8 mouse cellular contexts compared by ENCODE assay signal in genomic region chr15:78845321-78845720, GRCm38 (mm10). TPM values are rescaled to one million over a fixed set of nuclear protein-coding genes. Genes with fewer than 3 reads are reported as not detected.
DNase-seq lines count a peak whose midpoint lies in the region; ATAC-seq and TF ChIP-seq lines count a peak whose summit lies in the region.

No protein-coding gene starts in this region.

- H3K36me3 ChIP-seq in kidney, embryonic 14.5 days (ENCODE audit: control insufficient read depth, insufficient read depth, low read length): peaks cover 18% of the 10 kb centered on the region; the same call in 1 of the 2 replicates
- peaks cover 14% of the 10 kb centered on the region; the same call in 1 of the 2 replicates for H3K36me3 ChIP-seq in kidney, postnatal 0 days (ENCODE audit: insufficient read depth, low read length)
- no peaks in the 10 kb centered on the region for H3K36me3 ChIP-seq in neural tube, embryonic 14.5 days (ENCODE audit: control insufficient read depth, insufficient read depth, low read length)

- WGBS in kidney, embryonic 14.5 days: 65% methylated on average over 11 of the region's 11 CpGs
- 48% methylated on average over 11 of the region's 11 CpGs for WGBS in kidney, postnatal 0 days
- WGBS in neural tube, embryonic 14.5 days: 79% methylated on average over 11 of the region's 11 CpGs

- peak overlapping the region; percentile 83 for H3K4me2 ChIP-seq in kidney, embryonic 14.5 days (replicated peaks; ENCODE audit: low read depth, low read length)
- H3K4me2 ChIP-seq in kidney, postnatal 0 days (ENCODE audit: low read length): peak overlapping the region; percentile 77
- 0 out of 2 replicates have a peak overlapping the region, but pooled peaks have one; percentile 4 for H3K4me2 ChIP-seq in neural tube, embryonic 14.5 days (ENCODE audit: low read depth, low read length)

- no peak for ATAC-seq in kidney, embryonic 14.5 days (ENCODE audit: low FRiP score, low TSS enrichment)
- no peak for ATAC-seq in kidney, postnatal 0 days (replicated peaks; ENCODE audit: low FRiP score, low read depth)
- ATAC-seq in neural tube, embryonic 14.5 days (ENCODE audit: low read depth): no peak

- peak overlapping the region; percentile 16; the same call in 1 of the 2 replicates for H3K4me3 ChIP-seq in kidney, embryonic 14.5 days (ENCODE audit: low read length)
- H3K4me3 ChIP-seq in embryonic fibroblast, embryonic 13.5 days (ENCODE audit: insufficient read depth, low read length): peak overlapping the region; percentile 16
- H3K4me3 ChIP-seq in kidney, postnatal 0 days (replicated peaks; ENCODE audit: low read depth, low read length): peak overlapping the region; percentile 71; the same call in 1 of the 2 replicates
- H3K4me3 ChIP-seq in neural tube, embryonic 14.5 days (ENCODE audit: low read depth, low read length): no peak overlapping the region

- DNase-seq in kidney, adult 9 months: no peak
- no peak for DNase-seq in kidney, postnatal 0 days (ENCODE audit: low spot score)
- no peak for DNase-seq in frontal cortex, postnatal 25 days (ENCODE audit: low spot score in 2 of 2)
- no peak for DNase-seq in urinary bladder, postnatal 10 days (ENCODE audit: low spot score)
- no peak for DNase-seq in layer of hippocampus, adult 8-10 months (ENCODE audit: low spot score in 2 of 2)

- peak overlapping the region; percentile 65; the same call in 1 of the 2 replicates for H3K27ac ChIP-seq in kidney, embryonic 14.5 days (ENCODE audit: low read depth, low read length)
- H3K27ac ChIP-seq in embryonic fibroblast, embryonic 13.5 days (ENCODE audit: insufficient read depth, low read length): peak overlapping the region; percentile 20; the same call in 1 of the 2 replicates
- H3K27ac ChIP-seq in kidney, postnatal 0 days: peak overlapping the region; percentile 79
- H3K27ac ChIP-seq in neural tube, embryonic 14.5 days (ENCODE audit: low read depth, low read length): no peak overlapping the region

- peaks cover 8% of the 10 kb centered on the region; the same call in 1 of the 2 replicates for H3K27me3 ChIP-seq in kidney, embryonic 14.5 days (ENCODE audit: control insufficient read depth, insufficient read depth, low read length)
- H3K27me3 ChIP-seq in kidney, postnatal 0 days (ENCODE audit: insufficient read depth, low read length): no peaks in the 10 kb centered on the region
- peaks cover 9% of the 10 kb centered on the region for H3K27me3 ChIP-seq in neural tube, embryonic 14.5 days (ENCODE audit: control insufficient read depth, insufficient read depth, low read length)

- H3K4me1 ChIP-seq in kidney, embryonic 14.5 days (ENCODE audit: control insufficient read depth, insufficient read depth, low read length): peaks cover 39% of the 10 kb centered on the region
- H3K4me1 ChIP-seq in embryonic fibroblast, embryonic 13.5 days (ENCODE audit: control insufficient read depth, insufficient read depth, low read length): peaks cover 6% of the 10 kb centered on the region; the same call in 1 of the 2 replicates
- peaks cover 32% of the 10 kb centered on the region for H3K4me1 ChIP-seq in kidney, postnatal 0 days (replicated peaks; ENCODE audit: insufficient read depth, low read length)
- peaks cover 13% of the 10 kb centered on the region; the same call in 1 of the 2 replicates for H3K4me1 ChIP-seq in neural tube, embryonic 14.5 days (ENCODE audit: control insufficient read depth, insufficient read depth, low read length)

- peak overlapping the region; percentile 38 for H3K9ac ChIP-seq in kidney, embryonic 14.5 days (ENCODE audit: low read depth, low read length)
- H3K9ac ChIP-seq in kidney, postnatal 0 days (ENCODE audit: low read depth, low read length): peak overlapping the region; percentile 35; the same call in 1 of the 2 replicates
- H3K9ac ChIP-seq in neural tube, embryonic 14.5 days (replicated peaks; ENCODE audit: low read depth, low read length): no peak overlapping the region

- TF ChIP-seq CTCF in embryonic fibroblast, embryonic 13.5 days (IDR thresholded peaks at IDR 0.05; ENCODE audit: borderline replicate concordance, insufficient read depth, low read length): no peak
- no peak for TF ChIP-seq CTCF in kidney, postnatal 0 days (IDR thresholded peaks at IDR 0.05; ENCODE audit: low read depth)

- TF ChIP-seq POLR2A in embryonic fibroblast, embryonic 13.5 days (IDR thresholded peaks at IDR 0.05; ENCODE audit: low read depth, low read length): no peak

- no peaks in the 10 kb centered on the region for H3K9me3 ChIP-seq in kidney, embryonic 14.5 days (ENCODE audit: control insufficient read depth, low read length)
- H3K9me3 ChIP-seq in kidney, postnatal 0 days (replicated peaks; ENCODE audit: low read length): no peaks in the 10 kb centered on the region
- H3K9me3 ChIP-seq in neural tube, embryonic 14.5 days (ENCODE audit: control insufficient read depth, low read length): no peaks in the 10 kb centered on the region

RNA-seq across cellular contexts. Expression of gene Cdc42ep1, which starts 2.9 kb away (rescaled TPM):
- polyA plus RNA-seq in kidney, embryonic 14.5 days (2014; fragmentation: Nextera tagmentation; extraction: Ambion mirVana): 28.4 and 37.9 TPM in 2 replicates
- polyA plus RNA-seq in embryonic fibroblast, embryonic 13.5 days (2011; ENCODE audit: insufficient read length, low read depth, missing spikeins): 26.1 and 30.9 TPM in 2 replicates
- 51.4 and 57.1 TPM in 2 replicates for polyA plus RNA-seq in kidney, postnatal 0 days (2015; fragmentation: Nextera tagmentation; extraction: Ambion mirVana)
- polyA plus RNA-seq in neural tube, embryonic 14.5 days (2014; fragmentation: Nextera tagmentation; extraction: Ambion mirVana): 4.6 and 7.7 TPM in 2 replicates
- 10 to 100 TPM; 14.5 to 18.7 (median 16.2) TPM for total RNA-seq in layer of hippocampus, adult 8-10 months (2022)

RNA-seq across cellular contexts. Expression of gene Lgals2, which starts 10.0 kb away (rescaled TPM):
- 0.53 and 1.6 TPM in 2 replicates for polyA plus RNA-seq in kidney, embryonic 14.5 days (2014; fragmentation: Nextera tagmentation; extraction: Ambion mirVana)
- polyA plus RNA-seq in embryonic fibroblast, embryonic 13.5 days (2011; ENCODE audit: insufficient read length, low read depth, missing spikeins): not detected in 2 replicates
- polyA plus RNA-seq in kidney, postnatal 0 days (2015; fragmentation: Nextera tagmentation; extraction: Ambion mirVana): 0.91 and 1.2 TPM in 2 replicates
- polyA plus RNA-seq in neural tube, embryonic 14.5 days (2014; fragmentation: Nextera tagmentation; extraction: Ambion mirVana): not detected in 2 replicates
- not detected for total RNA-seq in layer of hippocampus, adult 8-10 months (2022)

RNA-seq across cellular contexts. Expression of gene Gga1, which starts 31.7 kb away (rescaled TPM):
- 33.9 and 44.8 TPM in 2 replicates for polyA plus RNA-seq in kidney, embryonic 14.5 days (2014; fragmentation: Nextera tagmentation; extraction: Ambion mirVana)
- 33.1 and 33.2 TPM in 2 replicates for polyA plus RNA-seq in embryonic fibroblast, embryonic 13.5 days (2011; ENCODE audit: insufficient read length, low read depth, missing spikeins)
- polyA plus RNA-seq in kidney, postnatal 0 days (2015; fragmentation: Nextera tagmentation; extraction: Ambion mirVana): 41.5 and 42.8 TPM in 2 replicates
- 31.7 and 37.1 TPM in 2 replicates for polyA plus RNA-seq in neural tube, embryonic 14.5 days (2014; fragmentation: Nextera tagmentation; extraction: Ambion mirVana)
- 10 to 100 TPM; 59.2 to 63.9 (median 62.6) TPM for total RNA-seq in layer of hippocampus, adult 8-10 months (2022)

RNA-seq across cellular contexts. Expression of gene Card10, which starts 42.5 kb away (rescaled TPM):
- polyA plus RNA-seq in kidney, embryonic 14.5 days (2014; fragmentation: Nextera tagmentation; extraction: Ambion mirVana): 6.1 and 10.2 TPM in 2 replicates
- polyA plus RNA-seq in embryonic fibroblast, embryonic 13.5 days (2011; ENCODE audit: insufficient read length, low read depth, missing spikeins): 5.9 and 6.4 TPM in 2 replicates
- 8.2 and 9.2 TPM in 2 replicates for polyA plus RNA-seq in kidney, postnatal 0 days (2015; fragmentation: Nextera tagmentation; extraction: Ambion mirVana)
- 1.8 and 2.2 TPM in 2 replicates for polyA plus RNA-seq in neural tube, embryonic 14.5 days (2014; fragmentation: Nextera tagmentation; extraction: Ambion mirVana)
- total RNA-seq in layer of hippocampus, adult 8-10 months (2022): 1 to 10 TPM; 6.6 to 8.2 (median 6.9) TPM

RNA-seq across cellular contexts. Expression of gene Gm49510, which starts 54.1 kb away (rescaled TPM):
- polyA plus RNA-seq in kidney, embryonic 14.5 days (2014; fragmentation: Nextera tagmentation; extraction: Ambion mirVana): 0.19 and 0.59 TPM in 2 replicates
- polyA plus RNA-seq in embryonic fibroblast, embryonic 13.5 days (2011; ENCODE audit: insufficient read length, low read depth, missing spikeins): 0.61 TPM in 1 of 2 replicates, not detected in the other
- 0.30 TPM in 1 of 2 replicates, not detected in the other for polyA plus RNA-seq in kidney, postnatal 0 days (2015; fragmentation: Nextera tagmentation; extraction: Ambion mirVana)
- 0.21 TPM in 1 of 2 replicates, not detected in the other for polyA plus RNA-seq in neural tube, embryonic 14.5 days (2014; fragmentation: Nextera tagmentation; extraction: Ambion mirVana)
- total RNA-seq in layer of hippocampus, adult 8-10 months (2022): 1 to 10 TPM in 1 of 4 experiments, under 1 TPM in 2, not detected in 1; 0.34 to 1.2 (median 0.38) TPM

Comparison
In these comparisons a context has a peak if more than half of its experiments do, and no peak if none do; other contexts are left out.
1. H3K4me2 ChIP-seq: peak in every context shown above with its lines; median percentile 83 in kidney, embryonic 14.5 days; 77 in kidney, postnatal 0 days; 4 in neural tube, embryonic 14.5 days.